Mouse (Mus musculus) forebrain, embryonic 14.5 days (tissue): ENCODE results near the gene Xpo6. TPM values are rescaled to one million over a fixed set of nuclear protein-coding genes. Genes with fewer than 3 reads are reported as not detected.

Source experiments
- ATAC-seq: fragments of 200-750 bp; cut with Nextera tagmentation; 2 replicates; pipeline ENCODE4 v1.8.0; 2017; ENCODE audit warnings: mild to moderate bottlenecking, moderate library complexity
- DNase-seq: peaks from one replicate; pipeline ENCODE4 v3.0.0-alpha.2; 2015; ENCODE audit warnings: low spot score
- H3K27ac ChIP-seq: fragments of 300-500 bp; sonication (generic); 2 replicates; pipeline ENCODE4 v1.5.1; 2014; ENCODE audit warnings: low read depth, mild to moderate bottlenecking, control low read depth, low read length, moderate library complexity
- H3K27me3 ChIP-seq: fragments of 300-500 bp; sonication (generic); replicated peaks from 2 replicates; pipeline ENCODE4 v1.6.1; 2014; ENCODE audit warnings: low read length, control low read depth, mixed read lengths; ENCODE audit not compliant: control insufficient read depth, insufficient read depth
- H3K36me3 ChIP-seq: fragments of 300-500 bp; sonication (generic); 2 replicates; pipeline ENCODE4 v1.6.1; 2014; ENCODE audit warnings: low read length, control low read depth; ENCODE audit not compliant: control insufficient read depth, insufficient read depth
- H3K4me1 ChIP-seq: fragments of 300-500 bp; sonication (generic); 2 replicates; pipeline ENCODE4 v1.6.1; 2014; ENCODE audit warnings: antibody characterized with exemption, low read length, control low read depth; ENCODE audit not compliant: control insufficient read depth, insufficient read depth
- H3K4me2 ChIP-seq: fragments of 300-500 bp; sonication (generic); 2 replicates; pipeline ENCODE4 v1.6.1; 2014; ENCODE audit warnings: mild to moderate bottlenecking, control low read depth, low read length
- H3K4me3 ChIP-seq: fragments of 300-500 bp; sonication (generic); 2 replicates; pipeline ENCODE4 v1.5.1; 2014; ENCODE audit warnings: low read depth, low read length, control low read depth
- H3K9ac ChIP-seq: fragments of 300-500 bp; sonication (generic); 2 replicates; pipeline ENCODE4 v1.6.1; 2014; ENCODE audit warnings: mild to moderate bottlenecking, low read length, control low read depth, moderate library complexity
- H3K9me3 ChIP-seq: fragments of 300-500 bp; sonication (generic); replicated peaks from 2 replicates; pipeline ENCODE4 v1.6.1; 2016; ENCODE audit warnings: low read length, control low read depth, mixed read lengths; ENCODE audit not compliant: control insufficient read depth
- WGBS: fragments of 180-500 bp; shearing (Covaris S2); extraction: QIAGEN DNeasy Blood & Tissue Kit; methylation state at CpG from one replicate; pipeline ENCODE4 v1.1.7; 2014; 5-methylcytosine and 5-hydroxymethylcytosine counted together
- polyA plus RNA-seq: library from polyadenylated mRNA; unstranded; fragments of >200 nt; fragmentation: Nextera tagmentation; extraction: Ambion mirVana; gene quantifications from 2 replicates; pipeline ENCODE4 v1.2.1, GENCODE M21; 2014

Gene Xpo6
- polyA plus RNA-seq, 1 experiment from 2014 or later, result 48.6 TPM

DNA sequence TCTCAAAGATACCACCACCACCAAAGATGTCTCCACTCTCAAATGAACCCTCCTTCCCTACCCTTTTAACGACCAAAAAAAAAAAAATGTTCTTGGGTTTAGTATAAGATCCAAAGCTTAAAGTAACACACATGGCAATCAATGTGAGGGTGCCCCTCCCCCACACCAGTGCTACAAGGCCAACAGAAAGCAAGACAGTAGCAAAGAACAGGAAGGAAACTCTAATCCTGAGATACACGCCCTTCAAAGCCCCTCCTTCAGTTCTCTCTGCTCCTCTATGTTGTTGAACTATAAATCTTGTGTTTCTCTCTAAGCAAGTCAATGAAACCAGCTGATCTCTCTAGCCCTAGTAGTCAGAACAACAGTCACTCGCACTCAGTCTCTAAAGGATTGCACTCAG lies 19.3 kb downstream of the Xpo6 start:
- WGBS, result 73% methylated on average over 3 of the region's 3 CpGs
- ATAC-seq (no peak), DNase-seq (no peak)
- H3K4me3 ChIP-seq, result no peak overlapping the region
- no peak overlapping the region for H3K9ac ChIP-seq
- H3K4me2 ChIP-seq, result no peak overlapping the region
- no peaks in the 10 kb centered on the region for H3K9me3 ChIP-seq
- no peaks in the 10 kb centered on the region for H3K27me3 ChIP-seq
- H3K27ac ChIP-seq, result no peak overlapping the region
- peaks cover 3% of the 10 kb centered on the region; the same call in 1 of the 2 replicates for H3K4me1 ChIP-seq
- H3K36me3 ChIP-seq, result no peaks in the 10 kb centered on the region

DNA sequence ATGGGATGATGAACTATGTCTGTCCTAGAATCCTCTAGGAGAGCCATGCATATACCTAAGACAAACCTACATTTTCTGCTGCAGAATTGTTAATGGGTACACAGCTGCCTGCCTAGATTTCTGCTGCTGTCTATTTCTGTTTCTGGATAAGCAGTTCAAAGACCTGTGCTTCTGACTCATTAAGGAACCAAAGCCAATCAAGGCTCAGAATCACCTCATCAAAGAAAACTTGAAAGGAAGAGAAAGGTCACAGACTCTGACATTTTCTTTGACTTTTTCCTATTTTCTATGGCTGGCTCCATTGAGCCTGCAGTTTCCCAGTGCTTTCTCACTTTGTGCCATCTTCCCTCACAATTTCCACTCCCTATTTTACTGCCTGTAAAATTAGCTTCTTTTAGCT lies 21.5 kb downstream of the Xpo6 start:
- DNase-seq (no peak), ATAC-seq (no peak)
- H3K27ac ChIP-seq, result no peak overlapping the region
- H3K9ac ChIP-seq, result no peak overlapping the region
- no peaks in the 10 kb centered on the region for H3K27me3 ChIP-seq
- H3K4me3 ChIP-seq, result no peak overlapping the region
- H3K9me3 ChIP-seq, result no peaks in the 10 kb centered on the region
- no peak overlapping the region for H3K4me2 ChIP-seq
- peaks cover 3% of the 10 kb centered on the region; the same call in 1 of the 2 replicates for H3K4me1 ChIP-seq
- H3K36me3 ChIP-seq, result peaks cover 1% of the 10 kb centered on the region; the same call in 1 of the 2 replicates

DNA sequence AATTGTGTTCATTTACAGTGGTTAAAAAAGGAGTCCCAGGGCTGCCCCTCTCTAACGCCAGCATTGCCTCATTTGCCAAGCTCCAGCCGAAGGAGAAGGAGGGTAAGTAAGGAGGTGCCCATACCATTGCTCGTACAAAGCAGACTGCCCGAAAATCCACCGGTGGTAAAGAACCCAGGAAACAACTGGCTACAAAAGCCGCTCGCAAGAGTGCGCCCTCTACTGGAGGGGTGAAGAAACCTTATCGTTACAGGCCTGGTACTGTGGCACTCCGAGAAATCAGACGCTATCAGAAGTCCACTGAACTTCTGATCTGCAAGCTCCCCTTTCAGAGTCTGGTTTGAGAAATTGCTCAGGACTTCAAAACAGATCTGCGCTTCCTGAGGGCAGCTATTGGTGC lies 24.3 kb downstream of the Xpo6 start:
- Histone ChIP-seq H3K9ac (no peak overlapping the region), H3K27ac (no peak overlapping the region), H3K36me3 (peaks cover 17% of the 10 kb centered on the region; the same call in 1 of the 2 replicates), H3K9me3 (no peaks in the 10 kb centered on the region), H3K4me2 (no peak overlapping the region), H3K4me1 (no peaks in the 10 kb centered on the region; the same call in 1 of the 2 replicates), H3K27me3 (no peaks in the 10 kb centered on the region), H3K4me3 (no peak overlapping the region)
- no peak for DNase-seq
- WGBS, result 96% methylated on average over 12 of the region's 12 CpGs
- no peak for ATAC-seq

GRCm38 (mm10) chr7:126175456-126175855 lies 24.8 kb downstream of the Xpo6 start:
- no peak for DNase-seq
- peaks cover 19% of the 10 kb centered on the region; the same call in 1 of the 2 replicates for H3K36me3 ChIP-seq
- no peak for ATAC-seq
- 90% methylated on average over 7 of the region's 7 CpGs for WGBS
- H3K4me3 ChIP-seq, result no peak overlapping the region
- no peaks in the 10 kb centered on the region; the same call in 1 of the 2 replicates for H3K4me1 ChIP-seq
- no peak overlapping the region for H3K4me2 ChIP-seq
- no peak overlapping the region for H3K9ac ChIP-seq
- H3K27ac ChIP-seq, result no peak overlapping the region
- no peaks in the 10 kb centered on the region for H3K27me3 ChIP-seq
- H3K9me3 ChIP-seq, result no peaks in the 10 kb centered on the region

- no peak for DNase-seq
- 90% methylated on average over 2 of the region's 2 CpGs for WGBS
Observed at GRCm38 (mm10) chr7:126174863-126175262, 25.4 kb downstream of the Xpo6 start.

GRCm38 (mm10) chr7:126172001-126172400 lies 28.3 kb downstream of the Xpo6 start:
- Histone ChIP-seq H3K4me1 (no peaks in the 10 kb centered on the region; the same call in 1 of the 2 replicates), H3K4me2 (no peak overlapping the region), H3K27me3 (no peaks in the 10 kb centered on the region), H3K27ac (no peak overlapping the region), H3K4me3 (no peak overlapping the region), H3K36me3 (peaks cover 35% of the 10 kb centered on the region), H3K9ac (no peak overlapping the region), H3K9me3 (no peaks in the 10 kb centered on the region)
- 45% methylated on average over 3 of the region's 3 CpGs for WGBS
- ATAC-seq, result no peak
- peak; percentile 41 for DNase-seq

More at GRCm38 (mm10) chr7:126174863-126175262, 25.4 kb downstream of the Xpo6 start:
- no peak overlapping the region for H3K4me2 ChIP-seq
- H3K4me1 ChIP-seq, result no peaks in the 10 kb centered on the region; the same call in 1 of the 2 replicates
- no peak overlapping the region for H3K4me3 ChIP-seq
- H3K9ac ChIP-seq, result no peak overlapping the region
- no peaks in the 10 kb centered on the region for H3K9me3 ChIP-seq
- no peak overlapping the region for H3K27ac ChIP-seq
- ATAC-seq, result no peak
- H3K27me3 ChIP-seq, result no peaks in the 10 kb centered on the region
- H3K36me3 ChIP-seq, result peaks cover 21% of the 10 kb centered on the region; the same call in 1 of the 2 replicates

- Histone ChIP-seq H3K36me3 (peaks cover 43% of the 10 kb centered on the region), H3K9ac (no peak overlapping the region), H3K4me3 (no peak overlapping the region), H3K9me3 (no peaks in the 10 kb centered on the region), H3K27me3 (no peaks in the 10 kb centered on the region), H3K4me1 (no peaks in the 10 kb centered on the region; the same call in 1 of the 2 replicates), H3K27ac (no peak overlapping the region), H3K4me2 (no peak overlapping the region)
- no peak for ATAC-seq
- no peak for DNase-seq
- 97% methylated on average over 6 of the region's 6 CpGs for WGBS
Observed at GRCm38 (mm10) chr7:126168584-126168983, 31.7 kb downstream of the Xpo6 start.

- 85% methylated on average over 3 of the region's 3 CpGs for WGBS
Observed at GRCm38 (mm10) chr7:126167426-126167825, 32.9 kb downstream of the Xpo6 start.

DNA sequence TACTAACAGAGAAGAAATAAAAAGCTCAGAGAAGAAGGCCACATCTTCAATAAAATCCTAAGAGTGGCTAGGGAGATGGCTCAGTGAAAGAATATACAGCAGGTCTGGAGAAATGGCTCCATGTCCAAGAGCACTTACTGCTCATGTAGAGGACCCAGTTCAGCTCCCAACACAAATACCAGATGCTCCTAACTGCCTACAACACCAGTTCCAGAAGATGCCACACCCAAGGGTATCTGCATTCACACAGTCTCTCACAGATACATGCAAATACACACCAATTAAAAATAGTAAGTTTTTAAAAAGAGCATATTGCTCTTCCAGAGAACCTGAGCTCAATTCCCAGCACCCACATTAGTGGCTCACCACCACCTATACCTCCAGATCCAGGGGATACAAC lies 33.7 kb downstream of the Xpo6 start:
- ATAC-seq, result no peak
- DNase-seq, result no peak
- H3K27me3 ChIP-seq, result no peaks in the 10 kb centered on the region
- no peaks in the 10 kb centered on the region for H3K9me3 ChIP-seq
- no peak overlapping the region for H3K9ac ChIP-seq
- no peak overlapping the region for H3K4me3 ChIP-seq
- H3K36me3 ChIP-seq, result peaks cover 35% of the 10 kb centered on the region
- no peak overlapping the region for H3K27ac ChIP-seq
- H3K4me2 ChIP-seq, result no peak overlapping the region
- H3K4me1 ChIP-seq, result no peaks in the 10 kb centered on the region

More at GRCm38 (mm10) chr7:126167426-126167825, 32.9 kb downstream of the Xpo6 start:
- Histone ChIP-seq H3K27ac (no peak overlapping the region), H3K9ac (no peak overlapping the region), H3K27me3 (no peaks in the 10 kb centered on the region), H3K4me1 (no peaks in the 10 kb centered on the region; the same call in 1 of the 2 replicates), H3K4me3 (no peak overlapping the region), H3K4me2 (no peak overlapping the region), H3K36me3 (peaks cover 39% of the 10 kb centered on the region), H3K9me3 (no peaks in the 10 kb centered on the region)
- ATAC-seq, result no peak
- no peak for DNase-seq
